Mouse (Mus musculus): Measurements from ENCODE around the gene Krt32. TPM values are rescaled to one million over a fixed set of nuclear protein-coding genes. Genes with fewer than 3 reads are reported as not detected.

The Krt32 gene
- polyA plus RNA-seq, 1 experiment from 2014 or later: not detected

Other genes starting within 250 kb of the Krt32 start
- not detected in 2 replicates for gene Krtap4-16, start 236.6 kb downstream of the Krt32 start, polyA plus RNA-seq (2014; fragmentation: Nextera tagmentation; extraction: Ambion mirVana)
- not detected in 2 replicates for gene Gm11568, start 230.3 kb downstream of the Krt32 start, polyA plus RNA-seq (2014; fragmentation: Nextera tagmentation; extraction: Ambion mirVana)
- not detected in 2 replicates for gene Gm11559, start 223.8 kb downstream of the Krt32 start, polyA plus RNA-seq (2014; fragmentation: Nextera tagmentation; extraction: Ambion mirVana)
- not detected in 2 replicates for gene Krtap9-1, start 214.8 kb downstream of the Krt32 start, polyA plus RNA-seq (2014; fragmentation: Nextera tagmentation; extraction: Ambion mirVana)
- not detected in 2 replicates for gene Gm11567, start 209.0 kb downstream of the Krt32 start, polyA plus RNA-seq (2014; fragmentation: Nextera tagmentation; extraction: Ambion mirVana)
- gene Krtap31-1, start 180.3 kb downstream of the Krt32 start, polyA plus RNA-seq (2014; fragmentation: Nextera tagmentation; extraction: Ambion mirVana): not detected in 2 replicates
- not detected in 2 replicates for gene Gm11565, start 173.5 kb downstream of the Krt32 start, polyA plus RNA-seq (2014; fragmentation: Nextera tagmentation; extraction: Ambion mirVana)
- gene Krtap31-2, start 151.9 kb downstream of the Krt32 start, polyA plus RNA-seq (2014; fragmentation: Nextera tagmentation; extraction: Ambion mirVana): not detected in 2 replicates
- not detected in 2 replicates for gene Krtap9-5, start 139.8 kb downstream of the Krt32 start, polyA plus RNA-seq (2014; fragmentation: Nextera tagmentation; extraction: Ambion mirVana)
- gene Krtap29-1, start 109.2 kb downstream of the Krt32 start, polyA plus RNA-seq (2014; fragmentation: Nextera tagmentation; extraction: Ambion mirVana): not detected in 2 replicates
- gene Krtap16-1, start 101.6 kb downstream of the Krt32 start, polyA plus RNA-seq (2014; fragmentation: Nextera tagmentation; extraction: Ambion mirVana): not detected in 2 replicates
- 0.23 TPM in 1 of 2 replicates, not detected in the other for gene Krtap17-1, start 94.2 kb downstream of the Krt32 start, polyA plus RNA-seq (2014; fragmentation: Nextera tagmentation; extraction: Ambion mirVana)
- not detected in 2 replicates for gene Krt33a, start 72.0 kb downstream of the Krt32 start, polyA plus RNA-seq (2014; fragmentation: Nextera tagmentation; extraction: Ambion mirVana)
- not detected in 2 replicates for gene Krt33b, start 58.4 kb downstream of the Krt32 start, polyA plus RNA-seq (2014; fragmentation: Nextera tagmentation; extraction: Ambion mirVana)
- gene Krt34, start 46.7 kb downstream of the Krt32 start, polyA plus RNA-seq (2014; fragmentation: Nextera tagmentation; extraction: Ambion mirVana): not detected in 2 replicates
- not detected in 2 replicates for gene Krt31, start 37.7 kb downstream of the Krt32 start, polyA plus RNA-seq (2014; fragmentation: Nextera tagmentation; extraction: Ambion mirVana)
- not detected in 2 replicates for gene Krt35, start 8.0 kb upstream of the Krt32 start, polyA plus RNA-seq (2014; fragmentation: Nextera tagmentation; extraction: Ambion mirVana)
- not detected in 2 replicates for gene Krt36, start 17.4 kb upstream of the Krt32 start, polyA plus RNA-seq (2014; fragmentation: Nextera tagmentation; extraction: Ambion mirVana)
- not detected in 2 replicates for gene Krt13, start 33.3 kb upstream of the Krt32 start, polyA plus RNA-seq (2014; fragmentation: Nextera tagmentation; extraction: Ambion mirVana)
- gene Krt15, start 47.7 kb upstream of the Krt32 start, polyA plus RNA-seq (2014; fragmentation: Nextera tagmentation; extraction: Ambion mirVana): 1.3 and 2.4 TPM in 2 replicates
- gene Krt19, start 60.4 kb upstream of the Krt32 start, polyA plus RNA-seq (2014; fragmentation: Nextera tagmentation; extraction: Ambion mirVana): 4.8 and 5.1 TPM in 2 replicates
- gene Krt9, start 105.0 kb upstream of the Krt32 start, polyA plus RNA-seq (2014; fragmentation: Nextera tagmentation; extraction: Ambion mirVana): not detected in 2 replicates
- gene Krt14, start 119.3 kb upstream of the Krt32 start, polyA plus RNA-seq (2014; fragmentation: Nextera tagmentation; extraction: Ambion mirVana): 2.4 and 3.9 TPM in 2 replicates
- gene Krt16, start 160.7 kb upstream of the Krt32 start, polyA plus RNA-seq (2014; fragmentation: Nextera tagmentation; extraction: Ambion mirVana): not detected in 2 replicates
- 0.22 and 0.25 TPM in 2 replicates for gene Krt17, start 172.8 kb upstream of the Krt32 start, polyA plus RNA-seq (2014; fragmentation: Nextera tagmentation; extraction: Ambion mirVana)
- not detected in 2 replicates for gene Krt42, start 181.6 kb upstream of the Krt32 start, polyA plus RNA-seq (2014; fragmentation: Nextera tagmentation; extraction: Ambion mirVana)
- gene Eif1, start 231.7 kb upstream of the Krt32 start, polyA plus RNA-seq (2014; fragmentation: Nextera tagmentation; extraction: Ambion mirVana): 1,709 and 1,853 TPM in 2 replicates
- 1.1 TPM in 1 of 2 replicates, not detected in the other for gene Gast, start 246.2 kb upstream of the Krt32 start, polyA plus RNA-seq (2014; fragmentation: Nextera tagmentation; extraction: Ambion mirVana)